Mouse (Mus musculus) kidney, adult 2 months (tissue): ENCODE results near the gene Wfdc1. TPM values are rescaled to one million over a fixed set of nuclear protein-coding genes. Genes with fewer than 3 reads are reported as not detected.

ENCODE experiments used
- DNase-seq: peaks from one replicate; pipeline ENCODE4 v3.0.0; 2021
- H3K27ac ChIP-seq: fragments of 200-500 bp; 2 replicates; pipeline ENCODE4 v1.5.1; 2012; ENCODE audit warnings: low read depth, low read length, control low read depth, inconsistent platforms; ENCODE audit not compliant: insufficient read depth
- H3K27me3 ChIP-seq: fragments of 200-500 bp; replicated peaks from 2 replicates; pipeline ENCODE4 v1.6.1; 2012; ENCODE audit warnings: mild to moderate bottlenecking, moderate library complexity, low read length, inconsistent platforms; ENCODE audit not compliant: control insufficient read depth, insufficient read depth
- H3K36me3 ChIP-seq: fragments of 200-500 bp; 2 replicates; pipeline ENCODE4 v1.6.1; 2012; ENCODE audit warnings: mild to moderate bottlenecking, moderate library complexity, low read length, inconsistent platforms; ENCODE audit not compliant: control insufficient read depth, insufficient read depth
- H3K4me1 ChIP-seq: fragments of 200-500 bp; 2 replicates; pipeline ENCODE4 v1.6.1; 2011; ENCODE audit warnings: low read length; ENCODE audit not compliant: control insufficient read depth, insufficient read depth
- H3K4me3 ChIP-seq: fragments of 200-500 bp; 2 replicates; pipeline ENCODE4 v1.5.1; 2011; ENCODE audit warnings: mild to moderate bottlenecking, low read depth, low read length, control low read depth; ENCODE audit not compliant: insufficient read depth
- CTCF ChIP-seq: fragments of 200-500 bp; conservative IDR thresholded peaks from 2 replicates; pipeline ENCODE4 v1.5.1; 2011; ENCODE audit warnings: low read depth, mild to moderate bottlenecking, control low read depth, low read length, moderate library complexity, mixed read lengths; ENCODE audit not compliant: insufficient read depth, insufficient read length
- POLR2A ChIP-seq: fragments of 200-500 bp; IDR thresholded peaks from one replicate; pipeline ENCODE4 v1.6.1; 2011; ENCODE audit warnings: low read depth, low read length, control low read depth
- WGBS: fragments of 180-500 bp; shearing (Covaris S2); methylation state at CpG from one replicate; pipeline ENCODE4 v1.1.7; 2018; 5-methylcytosine and 5-hydroxymethylcytosine counted together
- polyA plus RNA-seq: library from polyadenylated mRNA; depleted of rRNA; stranded (reverse); fragments of >200 nt; gene quantifications from 2 replicates; pipeline ENCODE4 v1.2.3, GENCODE M21; 2012

Wfdc1 gene
- polyA plus RNA-seq, 1 experiment = 8.4 TPM

DNA sequence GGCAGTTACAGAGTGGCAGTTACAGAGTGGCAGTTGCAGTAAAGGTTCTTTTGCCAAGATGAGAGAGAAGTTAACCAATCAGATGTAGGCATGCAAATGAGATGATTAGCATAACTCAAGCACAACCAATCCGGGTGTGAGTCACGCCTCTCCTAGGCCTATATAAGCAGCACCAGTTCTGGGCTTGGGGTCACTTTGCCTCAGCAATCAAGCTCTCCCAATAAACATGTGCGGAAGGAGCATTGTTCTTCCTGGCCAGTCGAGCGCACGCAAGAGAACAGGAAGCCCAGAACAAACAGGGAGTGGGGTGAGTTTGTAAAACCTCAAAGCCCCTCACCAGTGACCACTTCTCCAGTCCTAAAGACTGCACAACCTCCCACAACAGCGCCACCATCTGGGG lies 19.3 kb upstream of the Wfdc1 start:
- Histone ChIP-seq H3K4me3 (no peak overlapping the region), H3K27ac (no peak overlapping the region), H3K36me3 (no peaks in the 10 kb centered on the region), H3K27me3 (no peaks in the 10 kb centered on the region), H3K4me1 (no peaks in the 10 kb centered on the region)
- no peak for TF ChIP-seq POLR2A
- no peak for DNase-seq
- WGBS = 84% methylated on average over 7 of the region's 7 CpGs

DNA sequence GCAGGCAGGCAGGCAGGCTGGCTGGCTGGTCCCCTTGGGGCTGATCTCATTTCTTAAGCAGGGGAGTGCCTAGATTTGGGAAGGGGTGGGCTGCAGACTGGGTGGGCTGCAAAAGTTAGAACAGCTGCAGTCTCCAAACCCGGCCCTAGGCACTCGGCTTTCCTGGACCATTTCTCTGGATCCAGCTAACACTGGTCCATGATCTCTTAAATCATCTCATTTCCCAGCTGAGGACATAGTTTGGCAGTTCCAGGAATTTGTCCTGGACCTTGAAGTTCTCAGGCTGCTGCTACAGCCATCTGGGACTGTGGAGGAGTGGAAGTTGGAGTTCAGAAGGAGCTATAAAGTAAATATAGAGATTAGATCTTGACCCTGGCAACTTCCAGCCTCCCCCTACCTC lies 14.8 kb upstream of the Wfdc1 start:
- H3K27me3 ChIP-seq = no peaks in the 10 kb centered on the region
- DNase-seq = peak; percentile 45
- TF ChIP-seq CTCF = no peak
- TF ChIP-seq POLR2A = no peak
- 9% methylated on average over 2 of the region's 2 CpGs for WGBS
- H3K4me1 ChIP-seq = no peaks in the 10 kb centered on the region
- no peak overlapping the region for H3K27ac ChIP-seq
- H3K36me3 ChIP-seq = no peaks in the 10 kb centered on the region
- no peak overlapping the region for H3K4me3 ChIP-seq

DNA sequence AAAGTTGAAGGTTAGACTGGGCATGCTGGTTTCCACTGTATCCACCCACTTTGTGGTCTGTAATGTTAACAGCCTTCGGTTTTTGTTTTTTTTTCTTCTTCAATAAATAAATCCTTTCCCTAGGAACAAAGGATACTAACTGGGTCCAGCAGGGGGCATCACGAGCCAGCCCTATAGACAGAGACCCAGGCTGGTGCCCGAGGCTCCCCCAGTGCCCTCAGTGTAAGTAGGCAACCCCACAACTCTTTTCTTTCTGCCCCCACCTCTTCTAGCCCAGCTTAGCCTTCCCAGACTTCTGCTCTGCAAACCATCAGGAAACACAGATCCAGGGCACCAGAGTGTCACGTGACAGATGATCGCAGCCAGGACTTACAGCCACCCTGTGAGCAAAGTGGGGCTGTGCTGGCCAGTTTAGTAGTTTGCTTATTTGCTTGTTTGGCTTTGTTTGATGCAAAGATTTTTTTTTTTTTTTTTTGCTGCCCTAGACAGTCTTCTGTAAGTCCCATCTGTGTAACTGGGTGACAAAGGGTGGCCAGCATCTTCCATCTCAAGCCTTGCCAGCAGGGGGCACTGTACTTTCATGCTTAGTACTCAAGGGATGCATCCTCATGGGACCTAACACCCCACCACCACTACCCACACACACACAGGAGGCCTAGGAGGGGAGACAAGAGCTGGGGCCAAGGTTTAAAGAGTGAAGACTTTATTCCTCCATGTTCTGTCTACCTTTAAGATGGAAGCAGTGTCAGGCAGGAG lies 9.3 kb upstream of the Wfdc1 start:
- Histone ChIP-seq H3K4me1 (peaks cover 5% of the 10 kb centered on the region; the same call in 1 of the 2 replicates), H3K36me3 (no peaks in the 10 kb centered on the region), H3K27me3 (no peaks in the 10 kb centered on the region), H3K27ac (no peak overlapping the region), H3K4me3 (no peak overlapping the region)
- TF ChIP-seq POLR2A (no peak), CTCF (peak; percentile 55)
- DNase-seq = peak; percentile 42
- WGBS = 39% methylated on average over 5 of the region's 5 CpGs

DNA sequence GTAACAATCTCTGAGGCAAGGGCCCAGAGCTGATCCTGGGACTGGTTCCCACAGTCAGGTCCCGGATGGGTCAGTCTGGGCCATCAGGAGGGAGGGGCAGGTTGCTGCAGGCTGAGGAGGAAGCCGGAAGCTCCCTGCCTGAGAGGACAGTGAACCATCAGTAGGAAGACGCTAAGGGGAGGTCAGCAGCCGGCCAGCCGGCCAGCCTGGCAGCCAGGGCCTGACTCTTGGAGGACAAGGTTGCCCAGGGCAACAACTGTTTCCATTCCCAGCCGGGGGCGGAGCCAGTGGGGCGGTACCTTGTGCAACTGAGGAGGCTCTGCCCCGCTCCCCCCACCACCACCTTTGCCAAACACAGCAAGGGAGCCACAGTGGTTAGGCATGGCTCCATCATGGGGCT lies 5.1 kb upstream of the Wfdc1 start:
- Histone ChIP-seq H3K4me3 (no peak overlapping the region), H3K27ac (peak overlapping the region; percentile 32), H3K36me3 (no peaks in the 10 kb centered on the region), H3K4me1 (peaks cover 5% of the 10 kb centered on the region), H3K27me3 (no peaks in the 10 kb centered on the region)
- WGBS = 14% methylated on average over 9 of the region's 9 CpGs
- no peak for TF ChIP-seq POLR2A
- no peak for TF ChIP-seq CTCF
- peak; percentile 84 for DNase-seq

DNA sequence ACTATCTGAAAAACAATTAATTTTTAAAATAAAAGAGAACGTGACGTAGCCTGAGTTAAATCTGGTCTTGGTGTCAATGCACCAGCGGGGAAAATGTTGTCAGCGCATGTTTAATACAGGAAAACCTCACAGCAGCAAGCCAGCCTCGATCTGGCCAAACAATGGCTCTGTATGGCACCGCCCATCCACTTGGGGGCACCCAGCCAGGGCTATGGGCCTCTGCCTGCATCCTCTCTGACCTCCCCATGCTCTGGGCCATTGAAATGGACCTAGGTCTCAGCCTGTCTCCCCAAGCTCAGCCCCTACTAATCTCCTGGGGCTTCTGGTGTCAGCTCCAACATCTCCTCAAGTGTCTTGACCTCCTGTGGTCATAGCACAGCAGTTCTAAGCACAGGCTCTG lies 4.3 kb upstream of the Wfdc1 start:
- DNase-seq = peak; percentile 60
- H3K4me1 ChIP-seq = peaks cover 5% of the 10 kb centered on the region
- H3K27me3 ChIP-seq = no peaks in the 10 kb centered on the region
- H3K4me3 ChIP-seq = no peak overlapping the region
- no peak overlapping the region for H3K27ac ChIP-seq
- TF ChIP-seq POLR2A (no peak), CTCF (no peak)
- WGBS = 77% methylated on average over 6 of the region's 6 CpGs
- no peaks in the 10 kb centered on the region for H3K36me3 ChIP-seq

DNA sequence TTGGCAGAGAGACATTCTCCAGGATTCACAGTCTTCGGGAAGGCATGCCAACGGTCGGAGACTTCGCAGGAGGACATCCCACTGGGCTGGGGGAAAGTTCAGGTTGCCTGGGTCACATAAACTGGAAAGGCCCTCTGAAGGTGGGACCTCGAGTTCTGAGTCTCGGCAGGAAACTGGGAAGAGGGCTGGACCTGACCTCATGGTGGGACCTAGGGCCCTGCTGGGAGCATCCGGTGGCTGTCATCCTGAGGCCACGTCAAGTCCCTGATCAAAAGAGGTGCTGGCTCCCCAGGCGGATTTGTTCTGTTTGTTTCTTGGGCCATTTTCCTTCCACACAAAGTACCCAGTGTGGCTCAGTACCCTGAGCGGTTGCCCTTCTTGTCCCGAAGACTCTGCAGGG lies 2.7 kb upstream of the Wfdc1 start:
- Histone ChIP-seq H3K27me3 (no peaks in the 10 kb centered on the region), H3K4me1 (peaks cover 5% of the 10 kb centered on the region), H3K27ac (no peak overlapping the region), H3K36me3 (no peaks in the 10 kb centered on the region), H3K4me3 (no peak overlapping the region)
- WGBS = 87% methylated on average over 11 of the region's 11 CpGs
- TF ChIP-seq POLR2A = no peak
- TF ChIP-seq CTCF = no peak
- DNase-seq = no peak

DNA sequence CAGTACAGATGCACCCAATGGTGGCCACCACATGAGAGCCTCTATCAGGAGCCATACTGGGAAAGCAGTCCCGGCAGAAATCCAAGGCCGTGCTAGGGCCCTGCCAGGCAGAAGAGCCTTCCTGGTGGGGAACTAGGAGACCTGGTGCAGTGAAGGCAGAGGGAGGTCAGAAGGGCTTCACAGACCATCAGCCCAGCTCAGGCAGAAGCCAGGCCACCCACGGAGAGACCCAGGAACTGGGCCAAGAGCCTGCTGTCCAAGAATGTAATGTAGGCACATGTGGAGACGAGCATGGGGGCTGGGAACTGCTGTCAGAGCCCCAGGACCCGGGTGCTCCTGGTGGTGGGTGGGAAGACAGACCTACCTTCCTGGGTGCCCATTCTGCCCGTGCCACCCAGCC lies 895 bp upstream of the Wfdc1 start:
- no peak overlapping the region for H3K4me3 ChIP-seq
- H3K27me3 ChIP-seq = no peaks in the 10 kb centered on the region
- peak; percentile 41 for DNase-seq
- no peak overlapping the region for H3K27ac ChIP-seq
- peaks cover 5% of the 10 kb centered on the region for H3K4me1 ChIP-seq
- TF ChIP-seq CTCF = no peak
- no peak for TF ChIP-seq POLR2A
- H3K36me3 ChIP-seq = no peaks in the 10 kb centered on the region
- 41% methylated on average over 6 of the region's 6 CpGs for WGBS

DNA sequence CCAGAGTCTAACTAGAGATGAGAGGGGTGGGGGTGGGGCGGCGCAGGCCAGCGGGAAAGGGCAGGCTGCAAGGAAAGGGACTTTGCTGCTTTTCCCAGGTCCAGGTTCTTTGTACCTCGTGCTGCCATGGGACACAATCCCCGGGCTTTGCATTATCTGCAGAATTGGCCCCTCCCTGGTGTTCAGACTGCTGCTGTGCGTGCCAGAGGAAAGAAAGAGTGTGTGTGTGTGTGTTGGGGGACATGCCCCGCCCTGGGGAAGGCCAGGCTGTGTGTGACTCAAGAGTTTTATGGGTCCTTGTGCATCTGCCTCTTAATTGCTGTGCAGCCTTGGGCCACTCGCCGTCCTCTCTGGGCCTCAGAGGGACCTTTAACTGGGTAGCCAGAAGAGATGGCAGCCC lies 2.3 kb downstream of the Wfdc1 start:
- no peak for DNase-seq
- TF ChIP-seq POLR2A = no peak
- no peak for TF ChIP-seq CTCF
- H3K27ac ChIP-seq = no peak overlapping the region
- H3K36me3 ChIP-seq = no peaks in the 10 kb centered on the region
- no peak overlapping the region for H3K4me3 ChIP-seq
- no peaks in the 10 kb centered on the region for H3K27me3 ChIP-seq
- WGBS = 76% methylated on average over 9 of the region's 9 CpGs
- peaks cover 3% of the 10 kb centered on the region; the same call in 1 of the 2 replicates for H3K4me1 ChIP-seq
